Mouse (Mus musculus) liver, embryonic 14.5 days (tissue): ENCODE results near the gene Cpa1.

Experiments used
- CTCF ChIP-seq: IDR thresholded peaks from 2 replicates; pipeline ENCODE4 v1.5.1; 2016; ENCODE audit warnings: antibody characterized with exemption, low read depth, control low read depth
- EP300 ChIP-seq: IDR thresholded peaks from 2 replicates; pipeline ENCODE4 v1.6.1; 2016; ENCODE audit warnings: antibody characterized with exemption, low read depth

DNA sequence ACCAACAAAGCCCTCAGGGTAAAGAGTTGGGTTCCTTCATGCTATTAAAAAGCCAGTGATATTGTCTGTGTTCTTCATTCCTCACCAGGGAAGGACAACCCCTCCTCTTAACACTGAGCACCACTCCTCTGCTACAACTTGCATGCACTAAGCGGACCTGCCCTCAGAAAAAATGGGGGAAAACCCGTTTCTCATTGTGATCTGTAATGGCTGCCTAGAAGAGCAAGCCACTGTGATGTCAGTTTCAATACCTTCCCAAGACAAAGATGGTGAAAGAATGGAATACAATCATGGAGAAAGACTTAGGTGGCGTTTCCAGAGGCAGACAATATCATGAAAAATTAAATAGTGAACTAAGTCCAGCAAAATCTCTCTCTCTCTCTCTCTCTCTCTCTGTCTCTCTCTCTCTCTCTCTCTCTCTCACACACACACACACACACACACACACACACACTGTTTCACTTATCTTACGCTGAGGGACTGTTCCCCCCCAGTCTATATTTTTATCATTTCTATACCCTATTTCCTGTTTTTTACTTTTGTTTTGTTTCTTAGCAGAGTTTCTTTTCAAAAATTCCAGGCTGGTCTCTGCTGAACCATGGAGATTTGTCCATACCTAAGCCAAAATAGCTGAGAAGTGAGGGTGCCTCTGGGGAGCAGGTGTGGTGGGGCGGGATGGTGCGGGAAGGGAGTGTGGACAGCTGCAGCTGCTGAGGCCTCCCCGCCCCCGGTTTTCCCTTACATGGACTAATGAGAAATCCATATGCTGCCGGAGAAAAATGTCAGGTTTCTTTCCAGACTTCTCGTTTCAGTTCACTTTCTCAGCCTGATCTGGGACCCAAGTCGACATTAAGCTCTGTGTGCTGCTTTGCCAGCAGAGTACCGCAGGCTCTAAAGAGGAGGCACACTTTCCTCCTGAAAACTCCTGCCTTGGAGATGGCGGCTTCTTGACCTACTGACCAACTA is 43.2 kb downstream of the Cpa1 start:
- no peak for TF ChIP-seq CTCF
- TF ChIP-seq EP300, result no peak
